Mouse (Mus musculus) kidney, adult 9 months (tissue): ENCODE data around the gene Duoxa1.
A peak's percentile ranks its signal among the peaks of the same experiment; 100 is the strongest.
"Not testable (repeated sequence)": the region's sequence is repeated elsewhere in the genome, so short reads cannot be mapped to it uniquely, and the experiment has no call there.

Experiments used
- DNase-seq: peaks from one replicate; pipeline ENCODE4 v3.0.0; 2022

Duoxa1 gene

DNA sequence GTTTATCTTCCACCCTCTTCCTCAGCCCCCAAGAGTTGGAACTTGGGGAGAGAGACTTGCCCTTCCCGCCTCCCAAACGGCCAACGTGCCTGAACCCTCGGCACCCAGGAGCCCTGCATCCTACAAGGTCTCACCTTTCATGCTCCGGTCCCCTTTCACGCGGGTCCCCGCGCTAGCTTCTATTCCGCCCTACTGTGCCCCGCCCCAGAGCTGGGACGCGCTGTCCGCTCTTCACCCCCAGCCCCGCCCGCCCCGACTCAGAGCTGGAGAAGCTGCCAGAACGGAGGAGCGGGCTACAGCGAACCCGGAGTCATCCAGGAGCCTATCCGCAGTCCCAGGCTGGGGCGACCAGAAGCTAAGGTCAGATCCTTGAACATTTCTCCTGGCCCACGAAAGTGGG is at the start of gene Duoxa1:
Gene Duoxa1, minus strand, starts transcription at position 195 of the 400 bp plus-strand sequence.
- no peak for DNase-seq

DNA sequence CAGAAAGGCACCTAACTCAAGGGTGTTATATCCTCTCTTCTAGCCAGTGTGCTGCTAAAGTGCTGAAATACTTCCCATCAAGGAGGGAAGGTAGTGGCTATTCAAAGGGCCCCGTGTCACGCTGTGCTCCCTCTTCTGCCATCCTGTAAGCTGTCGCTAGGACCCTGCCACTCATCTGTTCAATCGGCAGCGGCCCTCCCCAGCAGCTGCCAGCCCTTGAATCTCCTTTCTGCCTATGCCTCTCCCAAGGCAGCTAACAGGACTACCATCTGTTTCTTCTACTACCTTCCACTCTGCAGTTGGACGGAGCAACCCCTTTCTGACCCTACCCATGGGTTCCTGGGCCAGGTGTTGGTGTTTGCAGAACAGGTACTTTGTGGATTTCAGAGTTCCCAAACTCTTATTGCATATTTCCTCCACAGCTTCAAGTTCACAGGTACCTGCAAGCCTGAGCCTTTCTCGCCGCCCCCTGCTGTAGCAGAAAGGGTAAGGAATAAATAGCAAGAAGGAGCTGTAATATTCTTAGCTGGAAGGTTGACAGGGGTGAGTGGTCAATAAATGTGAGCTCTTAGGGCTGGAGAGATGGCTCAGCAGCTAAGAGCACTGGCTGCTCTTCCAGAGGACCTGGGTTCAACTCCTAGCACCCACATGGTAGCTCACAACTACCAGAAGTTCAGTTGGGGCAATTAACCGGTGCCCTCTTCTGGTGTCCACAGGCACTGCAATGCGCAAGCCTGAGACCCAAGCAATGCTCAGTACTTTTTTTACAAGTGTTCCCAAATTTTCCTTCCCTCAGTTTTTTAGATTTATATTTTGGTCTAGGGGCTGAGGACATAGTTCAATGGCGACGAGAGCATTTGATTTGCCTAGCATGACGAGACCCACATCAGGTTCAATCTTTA is 49.3 kb upstream of the Duoxa1 start:
- no peak for DNase-seq

DNA sequence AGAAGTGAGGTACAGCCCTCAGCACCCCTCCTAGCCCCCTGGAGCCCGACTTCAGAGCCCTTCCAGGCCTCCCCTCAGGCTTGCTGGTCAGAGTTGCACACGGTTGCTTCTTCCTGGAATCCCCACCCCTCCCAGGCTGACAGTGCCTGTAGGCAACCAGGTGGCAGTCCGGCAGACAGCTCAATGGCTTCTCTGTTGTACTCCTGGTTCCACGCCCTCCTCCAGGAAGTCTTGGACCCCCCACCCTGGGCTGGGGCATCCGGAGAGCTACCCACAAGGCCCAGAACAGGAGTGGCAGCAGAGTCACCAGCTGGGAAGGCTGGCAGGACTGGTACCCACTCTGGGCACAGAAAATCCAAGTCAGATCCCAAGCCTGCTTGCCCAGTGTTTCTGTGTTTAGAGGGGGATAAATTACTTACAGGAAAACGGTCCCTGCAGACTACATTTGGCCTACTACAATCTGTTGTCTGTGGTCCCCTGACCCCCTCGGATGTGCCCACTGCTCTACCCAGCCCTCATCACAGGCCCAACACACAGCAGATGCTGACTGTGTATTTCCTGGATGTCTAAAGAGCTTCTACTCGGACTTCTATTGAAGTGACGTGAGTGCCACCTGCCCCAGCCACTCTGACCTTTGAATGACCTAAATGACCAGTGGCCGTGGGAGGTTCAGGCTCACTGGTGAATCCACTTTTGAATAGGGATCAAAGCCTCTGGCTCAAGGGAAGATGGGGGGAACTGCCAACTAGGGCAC is 48.5 kb upstream of the Duoxa1 start:
- no peak for DNase-seq

DNA sequence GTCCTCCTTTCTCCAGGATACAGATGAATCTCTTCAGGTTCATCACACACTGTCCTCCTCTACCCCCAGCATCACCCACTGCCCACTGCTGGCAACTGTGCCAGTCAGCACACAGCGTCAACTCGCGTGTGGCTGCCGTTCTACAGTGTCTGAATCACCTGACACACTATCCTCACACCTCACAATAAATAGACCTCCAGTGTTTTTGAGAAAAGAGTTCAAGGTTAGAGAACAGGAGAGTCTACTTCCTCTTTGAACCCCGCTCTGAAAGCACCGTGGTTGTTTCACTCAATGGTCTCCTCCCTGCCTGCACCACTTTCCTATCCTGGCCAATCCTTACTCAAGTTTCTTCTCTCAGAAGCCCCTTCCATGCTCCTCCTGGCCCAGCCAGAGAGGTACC is 47.7 kb upstream of the Duoxa1 start:
- DNase-seq: no peak

DNA sequence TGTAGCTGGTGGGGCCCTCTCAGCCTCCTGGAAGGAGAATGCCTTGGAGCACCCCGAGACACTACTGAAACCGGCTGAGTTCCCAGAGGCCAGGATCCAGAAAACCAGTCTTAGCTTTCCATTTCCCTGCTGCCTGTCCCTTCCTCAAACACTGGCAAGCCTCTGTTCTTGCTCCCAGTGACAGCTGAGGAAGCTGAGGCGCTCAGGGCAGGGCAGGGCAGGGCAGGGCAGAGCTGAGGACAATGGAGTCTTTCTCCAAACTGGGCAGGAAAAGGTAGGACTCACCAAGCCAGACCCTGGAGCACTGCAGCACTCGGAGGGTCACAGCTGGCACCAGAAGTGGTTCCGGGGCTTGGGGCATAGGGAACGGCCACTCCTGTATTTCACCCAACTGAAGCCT is 46.8 kb upstream of the Duoxa1 start:
- no peak for DNase-seq

DNA sequence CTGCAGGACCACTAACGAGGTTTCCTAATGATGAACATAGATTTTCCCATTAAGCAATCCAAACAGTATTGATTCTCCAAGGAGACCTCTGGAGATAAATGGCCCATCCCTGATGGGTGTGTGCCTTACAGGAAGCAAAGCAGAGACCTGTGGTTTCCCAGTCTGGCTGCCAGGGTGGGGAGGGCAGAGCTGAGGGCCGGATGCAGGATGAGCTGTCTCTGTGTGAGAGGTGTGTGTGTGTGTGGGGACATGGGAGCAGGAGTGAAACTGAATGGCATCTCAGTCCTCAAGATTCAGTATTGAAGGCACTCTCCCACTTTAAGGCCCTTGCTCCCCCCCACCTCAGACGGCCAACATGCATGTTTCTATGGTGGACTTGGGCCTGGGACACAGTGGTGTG is 42.7 kb upstream of the Duoxa1 start:
- no peak for DNase-seq

DNA sequence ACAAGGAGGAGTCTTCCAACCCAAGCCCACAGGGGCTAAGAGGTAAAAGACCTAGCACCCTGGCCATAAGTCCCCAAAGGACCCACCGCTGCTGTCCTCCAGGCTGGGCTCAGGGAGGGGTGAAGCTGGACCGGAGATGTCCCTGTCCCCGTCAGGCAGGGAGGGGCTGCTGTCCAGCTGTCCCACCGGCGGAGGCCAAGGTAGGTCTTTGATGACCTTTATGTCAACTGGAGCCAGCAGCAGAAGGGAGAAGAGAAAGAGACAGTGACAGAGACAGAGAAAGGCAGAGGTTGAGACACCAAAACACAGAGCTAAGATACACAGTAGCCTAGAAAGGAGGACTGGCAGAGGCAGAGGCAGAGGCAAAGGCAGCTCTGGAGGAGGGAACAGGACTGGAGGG is 41.9 kb upstream of the Duoxa1 start:
- DNase-seq: no peak

DNA sequence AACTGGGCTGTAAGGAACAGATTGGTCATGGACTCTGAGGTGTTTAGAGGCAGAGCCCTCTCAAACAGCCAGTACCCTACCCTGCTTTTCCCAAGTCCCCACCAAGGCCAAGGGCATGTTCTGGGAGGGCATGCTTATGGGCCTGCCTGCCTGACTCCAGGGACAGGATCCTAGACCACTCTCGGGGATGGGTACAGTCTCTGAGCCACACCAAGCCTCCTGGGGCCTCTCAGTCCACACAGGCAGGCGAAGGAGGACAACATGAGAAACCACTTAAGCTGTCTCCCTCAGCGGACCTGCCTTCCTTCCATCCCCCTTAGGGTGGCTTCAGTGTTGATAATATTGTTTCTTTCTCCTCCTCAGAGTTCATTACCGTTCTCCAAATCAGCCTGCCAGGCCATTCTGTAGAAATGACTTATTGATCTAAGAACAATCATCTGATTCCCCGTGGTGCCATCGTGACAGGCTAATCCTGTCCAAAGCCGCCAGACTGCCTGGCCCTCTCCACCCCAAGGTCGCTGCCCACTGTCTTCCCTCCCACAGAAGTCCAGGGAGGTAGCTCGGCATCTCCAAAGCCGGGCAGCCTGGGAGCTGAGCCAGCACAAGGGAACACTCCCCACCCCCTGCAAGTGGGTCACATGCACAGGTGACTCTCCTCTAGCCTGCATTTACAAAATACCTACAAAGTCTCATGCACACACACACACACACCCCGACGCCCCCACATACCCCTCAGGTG is 40.8 kb upstream of the Duoxa1 start:
- DNase-seq: peak; percentile 72

DNA sequence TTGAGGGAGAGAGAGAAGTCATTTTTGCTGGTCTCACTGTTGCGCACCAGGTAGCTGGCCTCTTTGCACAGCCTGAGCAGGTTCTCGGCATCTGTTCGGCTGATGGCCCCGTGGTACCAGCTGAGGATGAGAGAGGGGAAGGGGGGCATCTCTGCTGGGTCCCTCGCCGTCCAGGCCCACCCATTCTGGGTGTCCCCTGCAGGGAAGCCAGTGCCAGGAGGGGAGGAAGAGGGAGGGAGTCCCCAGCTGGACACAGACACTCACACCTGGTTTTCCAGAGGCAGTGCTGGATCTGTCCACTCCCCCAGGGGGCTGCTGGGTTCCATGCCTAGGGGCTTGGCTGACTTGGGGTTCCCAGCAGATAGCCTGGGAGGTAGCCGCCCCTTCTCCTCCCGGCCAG is 40.2 kb upstream of the Duoxa1 start:
- DNase-seq: no peak

DNA sequence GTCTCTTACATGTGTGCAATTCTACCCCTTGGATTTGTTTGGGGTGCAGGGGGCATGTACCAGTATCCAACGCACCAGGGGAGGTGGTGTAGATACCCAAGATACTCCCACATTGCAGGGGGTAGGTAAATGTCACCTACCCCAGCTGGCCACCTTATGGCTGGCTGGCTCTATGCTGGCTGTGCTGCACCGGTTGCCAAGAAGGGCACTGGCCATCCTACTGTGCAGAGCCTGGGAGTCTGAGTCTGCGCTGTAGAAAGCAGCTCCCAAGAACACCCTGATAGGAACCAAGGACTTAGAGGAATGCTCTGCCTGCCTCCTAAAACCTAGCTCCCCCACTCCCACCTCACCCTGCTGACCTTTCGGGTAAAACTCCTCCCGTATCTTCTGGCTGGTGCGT is 39.5 kb upstream of the Duoxa1 start:
- DNase-seq: no peak

DNA sequence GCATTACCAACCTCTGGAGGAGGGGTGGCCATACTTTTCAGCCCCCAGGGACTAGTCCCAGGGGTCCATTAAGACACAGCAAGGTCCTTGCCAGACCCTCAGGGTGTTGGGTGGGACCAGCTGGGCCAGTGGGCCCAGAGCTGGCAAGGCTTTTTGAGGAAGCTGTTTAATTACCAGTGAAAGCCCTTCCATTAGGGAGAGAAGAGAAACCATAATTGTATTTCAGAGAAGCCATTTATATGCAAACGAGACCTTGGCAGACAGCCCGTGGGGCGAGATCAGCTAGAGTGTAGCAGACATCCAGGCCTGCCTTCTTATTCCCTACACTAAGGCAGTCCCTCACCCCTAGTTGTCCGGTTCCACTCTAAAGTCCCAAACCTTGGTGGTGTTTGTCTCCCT is 38.4 kb upstream of the Duoxa1 start:
- DNase-seq: peak; percentile 49

DNA sequence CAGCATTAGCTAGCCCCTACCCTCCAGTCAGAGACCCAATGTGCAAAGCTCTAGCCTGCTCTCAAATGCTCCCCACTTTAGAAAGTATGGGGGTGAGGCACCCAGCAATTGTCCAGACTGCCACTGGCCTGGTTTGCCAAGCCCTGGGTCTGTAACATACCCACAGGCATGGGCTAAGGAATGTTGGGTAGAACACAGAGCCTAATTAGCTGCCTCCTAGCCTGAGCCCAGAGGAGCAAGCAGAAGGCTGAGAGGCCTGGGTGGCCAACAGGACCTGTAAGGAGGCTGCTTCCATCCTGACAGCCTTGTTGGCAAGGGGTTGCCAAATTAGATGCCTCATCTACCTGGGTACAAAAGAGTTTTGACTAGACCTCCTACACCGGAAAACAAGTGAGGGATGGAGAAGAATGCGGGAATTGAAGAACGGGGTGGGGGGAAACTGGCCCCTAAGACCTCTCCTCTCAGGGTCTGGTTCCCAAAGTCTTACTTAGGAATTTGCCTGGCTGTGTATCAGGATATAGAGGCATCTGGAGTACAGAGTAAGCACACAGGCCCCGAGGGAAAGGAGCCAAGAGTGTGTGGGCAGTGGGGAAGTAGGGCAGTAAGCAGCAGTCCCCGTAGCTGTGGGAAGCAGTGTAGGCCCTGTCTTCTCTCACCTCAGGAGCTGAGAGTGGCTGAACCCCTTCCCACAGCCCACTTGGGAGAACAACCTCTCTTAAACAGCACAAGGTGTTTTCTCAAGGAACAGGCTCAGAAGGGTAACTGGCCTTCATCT is 37.8 kb upstream of the Duoxa1 start:
- no peak for DNase-seq

DNA sequence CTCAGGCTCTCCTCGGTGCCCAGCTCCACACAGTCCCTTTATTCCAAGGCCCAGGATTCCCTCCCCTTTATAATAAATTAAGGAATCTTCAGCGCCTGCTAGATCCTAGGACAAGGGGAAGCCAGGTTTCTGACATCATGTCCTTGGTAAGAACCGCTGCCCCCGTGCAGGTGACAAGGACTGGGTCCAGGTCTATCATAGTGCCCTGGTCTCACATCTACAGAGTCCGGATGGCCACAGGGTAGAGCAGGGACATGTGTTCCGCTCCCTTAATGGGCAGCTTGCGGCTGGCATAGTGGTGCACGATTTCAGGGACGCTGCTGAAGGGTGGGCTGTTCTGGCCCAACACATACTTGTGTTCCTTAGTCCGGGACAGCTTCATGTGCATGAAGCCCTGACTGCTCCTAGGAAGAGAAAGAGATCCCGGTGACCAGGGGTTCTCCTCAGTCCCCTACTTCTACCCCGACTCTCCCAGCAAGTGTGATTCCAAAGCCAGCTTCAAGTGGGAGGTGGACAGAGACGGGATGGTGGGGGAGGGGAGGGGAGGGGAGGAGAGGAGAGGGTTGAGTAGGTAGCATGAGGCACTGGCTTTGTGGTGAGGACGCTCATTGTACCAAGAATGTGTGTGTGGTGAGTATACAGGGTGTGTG is 35.7 kb upstream of the Duoxa1 start:
- peak; percentile 19 for DNase-seq

DNA sequence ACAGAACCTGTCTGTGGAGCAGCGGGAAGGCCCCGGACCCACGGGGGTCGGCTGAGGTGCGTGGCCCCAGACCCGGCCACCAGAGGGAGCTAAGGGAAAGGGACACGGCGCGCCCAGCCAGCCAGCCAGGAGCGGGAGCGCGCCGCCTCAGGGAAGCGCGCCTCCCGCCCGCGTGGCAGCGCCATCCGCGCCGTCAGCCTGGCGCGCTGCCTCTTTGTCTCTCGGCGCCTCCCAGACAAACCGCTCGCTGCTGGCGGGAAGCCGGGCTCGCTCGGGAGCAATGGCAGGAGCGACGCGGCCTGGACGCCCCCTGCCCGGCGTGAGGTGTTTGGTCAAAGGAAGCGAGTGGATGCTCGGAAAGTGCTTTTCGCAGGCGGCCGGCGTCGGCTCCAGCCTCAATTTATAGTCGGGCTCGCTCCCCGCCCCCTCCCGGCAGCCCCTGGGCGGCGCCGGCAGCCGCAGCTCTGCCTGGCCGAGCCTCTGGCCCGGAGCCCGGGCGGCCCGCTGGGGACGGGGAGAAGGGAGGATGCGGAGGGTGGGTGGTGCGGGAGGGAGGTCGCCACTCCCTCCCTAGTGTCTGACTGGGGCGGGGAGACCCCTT is 35.1 kb upstream of the Duoxa1 start:
- DNase-seq: peak; percentile 84

DNA sequence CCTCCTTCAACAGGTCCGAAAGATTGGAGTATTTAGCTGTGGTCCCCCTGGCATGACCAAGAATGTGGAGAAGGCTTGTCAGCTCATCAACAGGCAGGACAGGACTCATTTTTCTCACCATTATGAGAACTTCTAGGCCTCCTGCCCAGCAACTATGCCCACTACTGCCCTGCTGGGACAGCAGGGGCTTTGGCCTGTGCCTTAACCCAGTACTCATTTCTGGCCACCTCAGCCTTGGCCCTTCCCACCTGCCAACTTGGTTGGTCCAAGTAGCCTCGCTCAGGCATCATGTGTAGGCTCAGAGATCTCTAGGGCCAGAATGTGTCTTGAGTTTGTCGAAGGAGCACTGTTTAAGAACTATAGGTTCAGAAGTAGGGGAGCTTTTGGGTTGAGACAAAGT is 33.7 kb upstream of the Duoxa1 start:
- no peak for DNase-seq

DNA sequence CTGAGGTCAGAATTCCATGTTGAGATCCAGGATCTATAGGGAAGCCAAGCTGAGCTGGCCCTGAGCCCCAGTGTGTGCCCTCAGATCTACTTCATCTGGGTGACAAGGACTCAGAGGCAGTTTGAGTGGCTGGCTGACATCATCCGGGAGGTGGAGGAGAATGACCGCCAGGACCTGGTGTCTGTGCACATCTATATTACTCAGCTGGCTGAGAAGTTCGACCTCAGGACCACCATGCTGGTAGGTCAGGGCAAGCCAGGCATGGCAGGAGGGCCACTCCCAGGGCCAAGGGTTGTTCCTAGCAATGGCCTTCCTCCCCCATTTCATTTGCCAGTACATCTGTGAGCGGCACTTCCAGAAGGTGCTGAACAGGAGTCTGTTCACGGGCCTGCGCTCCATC is 32.6 kb upstream of the Duoxa1 start:
- DNase-seq: not testable (repeated sequence)

DNA sequence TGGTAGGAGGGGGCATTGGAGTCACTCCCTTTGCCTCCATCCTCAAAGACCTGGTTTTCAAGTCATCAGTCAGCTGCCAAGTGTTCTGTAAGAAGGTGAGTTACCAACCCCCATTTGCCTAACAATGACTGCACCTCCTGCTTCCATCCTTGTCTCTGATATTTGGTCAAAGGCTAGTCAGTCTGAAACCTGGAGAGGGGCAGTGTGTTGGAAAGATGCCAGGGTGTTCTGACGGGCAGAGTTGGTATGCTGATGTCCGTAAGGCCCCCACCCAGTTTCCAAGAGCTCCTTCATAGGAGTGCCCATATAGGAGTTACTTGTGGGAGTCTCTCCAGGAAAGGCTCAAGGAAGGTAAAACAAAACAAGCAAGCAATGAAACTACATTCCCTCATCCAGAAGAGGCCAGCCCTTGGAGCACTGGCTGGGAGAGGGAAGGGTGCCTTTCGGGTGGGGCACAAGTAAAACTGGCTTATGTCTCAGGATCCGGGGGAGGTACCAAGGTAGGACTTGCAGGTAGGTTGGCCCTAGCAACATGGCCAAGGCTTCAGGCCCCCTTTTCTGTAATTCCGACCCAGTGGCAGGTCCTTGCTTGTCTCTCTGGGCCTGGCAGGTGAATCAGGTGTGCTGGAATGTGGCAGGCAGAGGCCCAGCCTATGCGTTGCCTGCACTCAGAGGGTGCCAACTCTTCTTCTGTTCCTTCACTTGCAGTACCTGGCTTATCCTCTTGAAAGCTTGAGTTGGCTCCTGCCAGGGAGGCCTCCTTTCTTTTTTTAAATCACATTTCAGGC is 31.8 kb upstream of the Duoxa1 start:
- no peak for DNase-seq

DNA sequence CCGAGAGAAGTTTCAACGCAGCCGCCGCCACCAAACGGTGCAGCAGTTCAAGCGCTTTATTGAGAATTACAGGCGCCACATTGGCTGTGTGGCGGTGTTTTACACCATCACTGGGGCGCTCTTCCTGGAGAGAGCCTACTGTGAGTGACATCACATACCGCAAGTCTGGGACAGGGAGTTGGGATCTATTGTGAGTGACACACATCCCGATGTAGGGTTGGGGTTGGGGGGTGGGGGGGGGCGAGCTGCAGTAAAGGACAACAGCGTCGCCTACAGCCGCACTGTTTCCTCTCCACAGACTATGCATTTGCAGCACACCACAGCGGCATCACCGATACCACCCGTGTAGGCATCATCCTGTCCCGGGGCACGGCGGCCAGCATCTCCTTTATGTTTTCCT is 23.8 kb upstream of the Duoxa1 start:
- DNase-seq: no peak

DNA sequence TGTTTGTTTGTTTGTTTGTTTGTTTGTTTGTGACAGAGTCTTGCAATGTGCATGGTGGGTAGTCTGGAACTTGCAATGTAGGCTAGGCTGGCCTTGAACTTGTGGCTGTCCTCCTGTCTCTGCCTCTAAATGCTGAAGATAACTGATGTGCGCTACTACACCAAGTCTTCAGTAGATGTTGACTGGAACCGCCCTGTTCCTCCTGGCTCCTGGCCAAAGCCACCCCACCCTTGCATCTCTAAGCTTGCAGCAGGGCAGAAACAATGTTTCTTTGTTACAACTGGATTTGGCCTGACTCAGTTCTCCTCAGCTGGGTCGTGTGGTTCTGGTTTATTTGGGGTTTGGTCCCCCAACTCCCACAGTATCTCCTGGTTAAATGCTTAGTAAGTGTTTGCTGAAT is 20.6 kb upstream of the Duoxa1 start:
- no peak for DNase-seq

DNA sequence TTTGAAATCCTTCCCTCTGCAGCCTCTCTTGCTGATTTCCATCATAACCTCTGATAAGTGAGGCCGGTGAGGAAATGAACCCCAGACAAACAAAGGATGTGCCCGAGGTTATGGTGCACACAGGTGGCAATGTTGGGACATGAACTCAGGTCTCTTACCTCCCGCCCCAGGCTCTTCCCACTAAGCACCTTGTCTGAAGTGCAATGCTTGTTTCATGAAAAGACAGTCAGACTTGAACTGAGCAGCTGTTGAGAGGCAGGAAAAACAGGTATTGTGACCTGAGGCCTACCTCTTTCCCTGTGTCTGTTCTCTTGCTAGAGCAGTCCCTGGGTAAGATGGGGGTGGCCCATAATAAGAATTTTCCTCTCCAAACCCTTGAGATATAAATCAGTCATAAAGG is 18.7 kb upstream of the Duoxa1 start:
- no peak for DNase-seq

DNA sequence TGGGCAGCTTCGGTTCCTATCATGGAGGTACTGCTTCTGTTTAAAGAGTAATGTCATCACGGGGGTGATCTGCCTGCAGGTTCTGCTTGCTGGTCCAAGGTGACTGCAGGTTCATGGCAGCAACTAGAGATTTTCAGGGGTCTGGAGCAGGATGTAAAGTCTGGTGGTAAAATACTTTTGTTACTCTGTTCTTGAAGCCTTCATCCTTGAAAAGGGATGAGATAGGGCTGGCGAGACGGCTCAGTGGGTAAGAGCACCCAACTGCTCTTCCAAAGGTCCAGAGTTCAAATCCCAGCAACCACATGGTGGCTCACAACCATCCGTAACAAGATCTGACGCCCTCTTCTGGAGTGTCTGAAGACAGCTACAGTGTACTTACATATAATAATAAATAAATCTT is 16.8 kb upstream of the Duoxa1 start:
- not testable (repeated sequence) for DNase-seq
